Mouse (Mus musculus) thymus, postnatal 0 days (tissue): ENCODE measurements at regions not wholly inside any gene's neighbourhood (a gene's known extent, or its start where the extent isn't known, plus 50 kb on each side); places are given as distances from the start of the nearest gene placed in this dataset.
"Not testable (repeated sequence)": the region's sequence is repeated elsewhere in the genome, so short reads cannot be mapped to it uniquely, and the experiment has no call there.

Experiments
- DNase-seq: peaks from one replicate; pipeline ENCODE4 v3.0.0-alpha.2; 2015; ENCODE audit warnings: low spot score

- DNase-seq = no peak
These were observed 459.1 kb upstream of the Nrsn1 start for GRCm38 (mm10) chr13:25729327-25729892.

DNA sequence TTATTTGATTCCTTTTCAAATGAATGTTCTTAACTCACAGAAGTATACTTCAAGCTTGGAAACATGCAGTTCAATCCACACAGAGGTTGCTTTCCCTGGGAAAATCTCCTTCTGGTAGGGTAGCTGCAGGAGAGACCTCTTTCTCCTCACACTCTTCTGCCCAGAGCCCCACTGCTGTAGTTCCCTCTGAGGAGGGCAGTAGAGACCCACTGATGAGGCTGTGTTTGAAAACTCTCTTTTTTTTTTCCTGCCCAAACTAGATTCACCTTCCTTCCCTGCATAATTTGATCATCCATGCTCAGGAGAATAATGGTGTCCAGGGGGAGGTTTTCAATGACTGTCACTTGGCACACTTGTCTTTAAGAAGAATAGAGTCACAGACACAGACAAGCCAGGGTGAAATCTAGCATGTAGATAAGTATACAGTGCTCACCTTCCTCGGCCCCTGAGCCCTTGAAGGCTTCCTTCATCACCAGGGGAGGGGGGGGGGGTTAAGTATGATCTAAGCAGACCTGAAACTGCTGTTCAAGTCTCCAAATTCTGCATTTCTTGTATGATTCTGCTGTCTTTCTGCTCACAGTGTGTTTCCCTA, 457.3 kb upstream of the Nrsn1 start:
- no peak for DNase-seq

GRCm38 (mm10) chr13:25722595-25723525, 452.6 kb upstream of the Nrsn1 start:
- DNase-seq = no peak

DNA sequence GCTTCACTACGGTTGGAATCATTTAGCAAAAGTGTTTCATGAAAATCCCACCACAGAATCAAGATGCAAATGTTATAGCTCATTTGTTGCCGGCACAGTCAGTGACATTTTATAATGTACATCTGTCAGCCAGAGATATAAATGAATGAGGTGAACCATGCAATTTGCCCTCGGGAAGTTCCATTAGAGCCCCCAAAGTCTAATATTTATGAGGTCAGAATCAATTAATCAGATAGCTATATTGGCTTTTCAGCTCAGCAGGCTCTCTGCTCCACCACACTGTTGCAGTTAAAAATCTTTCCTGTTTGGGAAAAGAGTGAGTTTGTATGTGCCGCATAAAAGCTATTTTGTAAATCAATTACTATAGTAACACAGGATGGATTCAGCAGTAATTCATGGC, 430.7 kb upstream of the Nrsn1 start:
- DNase-seq = no peak

DNA sequence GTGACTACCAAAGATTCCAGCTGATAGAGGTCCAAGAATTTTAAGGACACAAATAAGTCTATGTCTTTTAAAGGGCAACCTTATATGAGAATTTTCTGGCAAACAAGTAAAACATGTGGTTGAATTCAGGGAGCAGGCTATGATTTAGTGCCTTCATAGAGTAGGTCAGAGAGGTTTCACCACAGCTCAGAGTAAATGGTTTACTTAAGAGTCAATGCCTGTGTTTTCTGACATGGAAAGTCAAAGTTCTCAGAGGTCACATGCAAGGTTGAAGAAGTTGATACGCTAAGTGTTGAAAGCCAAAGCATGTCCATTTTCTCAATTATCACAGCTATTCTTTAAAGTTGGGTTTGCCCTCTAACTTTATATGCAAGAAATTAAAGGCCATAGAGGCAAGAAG, 425.7 kb upstream of the Nrsn1 start:
- no peak for DNase-seq

GRCm38 (mm10) chr13:25695017-25695604, 424.8 kb upstream of the Nrsn1 start:
- no peak for DNase-seq

- DNase-seq = no peak
These were observed 408.0 kb upstream of the Nrsn1 start for GRCm38 (mm10) chr13:25678221-25678735.

- DNase-seq = no peak
These were observed 404.9 kb upstream of the Nrsn1 start for GRCm38 (mm10) chr13:25675208-25675607.

DNA sequence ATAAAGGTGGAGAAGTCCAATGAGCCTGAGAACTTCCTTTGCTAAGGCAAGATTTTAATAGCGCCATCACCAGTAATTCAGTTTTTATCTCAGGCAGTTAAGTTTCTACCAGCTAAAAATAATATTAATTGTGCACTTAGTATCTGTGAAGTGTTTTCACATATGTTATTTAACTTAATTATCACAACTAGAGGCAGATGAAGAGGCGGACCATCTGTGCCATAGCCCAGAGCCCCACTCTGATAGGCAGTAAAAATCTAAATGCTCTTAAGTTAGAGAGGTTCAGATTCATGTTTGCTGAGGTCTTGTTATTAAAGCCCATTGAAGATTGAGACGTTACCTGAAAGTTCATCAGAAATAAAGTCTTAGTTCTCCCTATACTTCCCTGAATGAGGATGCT, 395.7 kb upstream of the Nrsn1 start:
- no peak for DNase-seq

- DNase-seq = no peak
These were observed 394.8 kb upstream of the Nrsn1 start for GRCm38 (mm10) chr13:25664963-25665606.

DNA sequence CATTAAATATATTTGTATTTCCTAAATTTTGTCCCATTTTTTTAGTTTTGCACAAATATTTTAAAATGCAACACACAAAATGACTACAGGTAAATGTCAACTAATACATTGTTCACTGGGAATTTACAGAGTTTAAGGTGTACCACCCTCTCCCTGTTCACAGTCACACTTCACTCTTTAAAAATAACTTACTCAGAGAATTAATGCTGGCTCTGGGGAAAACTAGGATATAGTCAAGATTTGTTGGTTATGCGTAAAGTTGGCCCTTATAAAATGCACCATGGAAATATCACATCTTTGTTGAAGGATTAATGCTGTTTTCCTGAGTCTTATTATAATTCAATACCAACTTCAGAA, 378.1 kb upstream of the Nrsn1 start:
- DNase-seq = no peak

- DNase-seq = no peak
These were observed 377.6 kb upstream of the Nrsn1 start for GRCm38 (mm10) chr13:25647711-25648429.

DNA sequence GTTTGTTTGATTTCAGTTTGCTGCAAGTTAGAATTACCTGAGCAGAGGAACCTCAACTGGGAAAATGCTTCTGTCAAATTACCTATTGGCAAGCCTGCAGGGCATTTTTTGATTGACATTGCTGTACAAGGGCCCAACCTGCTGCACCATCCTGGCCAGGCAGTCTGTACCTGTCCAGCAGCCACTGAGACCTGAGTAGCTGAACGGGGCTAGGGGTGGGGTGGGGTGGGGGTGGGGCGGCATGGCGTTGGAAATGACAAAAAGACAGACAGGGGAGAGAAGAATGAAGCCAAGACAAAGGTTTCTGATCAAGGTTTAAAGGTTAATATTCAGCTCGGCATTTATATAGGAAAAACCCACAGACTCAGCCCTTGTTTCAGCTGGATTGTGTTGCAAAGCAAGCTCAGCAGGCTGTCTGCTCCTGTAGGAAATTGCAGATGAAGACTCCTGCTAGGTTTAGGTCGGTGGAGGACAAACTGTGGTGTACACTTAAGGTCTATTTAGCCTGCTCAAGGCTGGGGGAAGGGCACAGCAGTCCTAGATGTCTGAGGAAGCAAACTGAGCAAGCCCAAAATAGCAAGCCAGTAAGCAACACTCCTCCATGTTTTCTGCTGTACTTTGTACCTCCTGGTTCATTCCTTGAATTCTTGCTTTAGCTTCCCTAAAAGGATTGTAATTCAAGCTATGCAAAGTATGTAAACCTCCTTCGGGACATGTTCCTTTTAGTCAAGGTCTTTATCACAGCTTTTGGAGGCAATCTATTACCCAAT, 369.4 kb upstream of the Nrsn1 start:
- DNase-seq = no peak

DNA sequence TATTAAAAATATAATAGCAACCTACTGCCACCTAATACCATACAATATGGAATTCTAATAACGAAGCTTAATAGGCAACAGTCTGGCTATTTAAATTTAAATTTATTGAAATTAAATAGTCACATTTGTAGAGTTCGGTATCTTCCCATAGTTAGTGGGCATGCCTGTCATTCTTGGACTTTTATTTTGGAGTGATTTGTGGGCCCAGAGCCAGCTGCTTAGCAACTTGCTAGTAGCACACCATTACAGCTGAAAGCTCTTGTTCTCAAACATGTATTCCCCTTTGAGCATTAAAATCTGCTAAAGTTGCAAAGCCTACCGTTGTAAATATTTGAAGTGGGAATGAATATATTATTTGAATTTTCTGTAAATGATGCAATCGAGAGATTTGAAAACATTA, 359.2 kb upstream of the Nrsn1 start:
- DNase-seq = no peak

- DNase-seq = no peak
These were observed 347.3 kb upstream of the Nrsn1 start for GRCm38 (mm10) chr13:25617578-25617977.

DNA sequence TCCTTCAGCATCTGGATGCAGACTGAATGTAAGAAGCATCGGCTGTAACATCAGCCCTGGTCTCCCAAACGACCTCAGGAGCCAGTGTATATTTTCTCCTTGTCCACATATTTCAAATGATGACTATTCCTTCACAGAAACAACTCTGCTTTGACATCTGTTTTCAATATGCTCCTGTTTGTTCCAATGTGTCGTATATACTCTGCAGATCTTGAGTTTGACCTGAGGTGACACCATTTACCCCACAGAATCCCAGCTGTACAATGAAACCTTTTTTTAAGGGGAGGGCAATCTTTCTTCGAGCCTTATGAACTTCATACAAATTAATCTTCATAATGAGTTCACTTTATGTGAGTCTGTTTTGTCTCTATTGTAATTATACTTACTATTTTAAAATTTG, 341.7 kb upstream of the Nrsn1 start:
- DNase-seq = no peak

GRCm38 (mm10) chr13:25609641-25610040, 339.3 kb upstream of the Nrsn1 start:
- no peak for DNase-seq

DNA sequence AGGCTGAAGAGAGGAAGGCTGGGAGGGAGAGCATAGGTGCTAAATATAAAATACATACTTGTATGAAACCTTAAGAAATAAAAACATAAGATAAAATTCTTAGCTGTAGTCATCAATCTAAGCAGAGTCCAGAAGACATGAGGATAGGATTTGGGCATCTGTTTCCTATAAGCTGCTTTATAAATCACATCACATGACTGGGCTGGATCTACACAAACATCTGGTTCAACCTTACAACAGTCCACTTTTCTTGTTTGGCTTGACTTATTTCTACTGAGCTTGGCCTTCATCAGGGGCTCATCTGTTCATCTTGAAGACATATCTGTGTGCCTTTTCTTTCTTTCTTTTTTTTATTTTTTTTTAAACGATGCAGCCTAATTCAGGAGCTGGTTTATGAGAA, 338.9 kb upstream of the Nrsn1 start:
- no peak for DNase-seq

- DNase-seq = not testable (repeated sequence)
These were observed 331.0 kb upstream of the Nrsn1 start for GRCm38 (mm10) chr13:25601351-25601750.

DNA sequence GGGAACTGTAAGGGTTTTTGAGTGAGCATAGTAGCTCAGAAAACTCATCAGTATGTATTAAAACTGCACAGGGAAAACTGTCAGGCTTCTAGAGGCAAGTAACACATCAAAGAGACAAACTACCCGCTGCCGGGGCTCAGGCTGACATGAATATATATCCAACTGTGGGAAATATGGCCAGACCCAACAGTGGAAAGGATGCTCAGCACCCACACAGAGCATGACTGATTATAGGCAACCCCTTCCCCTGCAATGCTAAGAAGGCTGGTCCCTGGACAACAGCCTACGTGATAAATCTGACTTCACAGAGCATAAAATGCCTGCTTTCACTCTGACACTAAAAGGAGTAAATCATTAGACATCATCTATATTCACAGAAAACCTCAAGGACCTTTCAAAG, 324.3 kb upstream of the Nrsn1 start:
- DNase-seq = no peak
